ENCODE assay signal across 10 mouse cellular contexts in genomic region chr4:49251262-49251661, GRCm38 (mm10).
DNase-seq lines count a peak whose midpoint lies in the region; ATAC-seq and TF ChIP-seq lines count a peak whose summit lies in the region.
"Had no signal": no experiment of that assay in that cellular context is flagged by ENCODE, and none has a peak within 500 bp of the region (broad histone marks: within the 10 kb centered on the region; RNA-seq: fewer than 3 reads in every experiment).

No protein-coding gene starts in this region.

- H3K9me3 ChIP-seq in forebrain, embryonic 16.5 days (ENCODE audit: control insufficient read depth, low read length): no peaks in the 10 kb centered on the region
- no peaks in the 10 kb centered on the region for H3K9me3 ChIP-seq in forebrain, embryonic 11.5 days (ENCODE audit: control insufficient read depth, low read length)
- H3K9me3 ChIP-seq in liver, embryonic 14.5 days (ENCODE audit: control insufficient read depth, low read length): no peaks in the 10 kb centered on the region
- H3K9me3 ChIP-seq in neural tube, embryonic 14.5 days (ENCODE audit: control insufficient read depth, low read length): no peaks in the 10 kb centered on the region
- H3K9me3 ChIP-seq: heart, embryonic 12.5 days; limb, embryonic 13.5 days had no signal

- no peaks in the 10 kb centered on the region for H3K27me3 ChIP-seq in forebrain, embryonic 16.5 days (replicated peaks; ENCODE audit: control insufficient read depth, insufficient read depth, low read length)
- no peaks in the 10 kb centered on the region for H3K27me3 ChIP-seq in forebrain, embryonic 11.5 days (ENCODE audit: control insufficient read depth, insufficient read depth, low read length)
- H3K27me3 ChIP-seq in liver, embryonic 14.5 days (ENCODE audit: control insufficient read depth, insufficient read depth, low read length): no peaks in the 10 kb centered on the region
- no peaks in the 10 kb centered on the region for H3K27me3 ChIP-seq in neural tube, embryonic 14.5 days (ENCODE audit: control insufficient read depth, insufficient read depth, low read length)
- H3K27me3 ChIP-seq: heart, embryonic 12.5 days; limb, embryonic 13.5 days had no signal

- H3K4me2 ChIP-seq in forebrain, embryonic 16.5 days (ENCODE audit: low read length): no peak overlapping the region
- no peak overlapping the region for H3K4me2 ChIP-seq in forebrain, embryonic 11.5 days (ENCODE audit: low read depth, low read length, severe bottlenecking)
- no peak overlapping the region for H3K4me2 ChIP-seq in liver, embryonic 14.5 days (ENCODE audit: low read depth)
- H3K4me2 ChIP-seq in neural tube, embryonic 14.5 days (ENCODE audit: low read depth, low read length): no peak overlapping the region
- H3K4me2 ChIP-seq: heart, embryonic 12.5 days; limb, embryonic 13.5 days had no signal

- H3K36me3 ChIP-seq in forebrain, embryonic 16.5 days (ENCODE audit: control insufficient read depth, insufficient read depth): no peaks in the 10 kb centered on the region
- no peaks in the 10 kb centered on the region for H3K36me3 ChIP-seq in forebrain, embryonic 11.5 days (ENCODE audit: control insufficient read depth, insufficient read depth, low read length)
- no peaks in the 10 kb centered on the region for H3K36me3 ChIP-seq in liver, embryonic 14.5 days (replicated peaks; ENCODE audit: control insufficient read depth, insufficient read depth, low read depth)
- no peaks in the 10 kb centered on the region for H3K36me3 ChIP-seq in neural tube, embryonic 14.5 days (ENCODE audit: control insufficient read depth, insufficient read depth, low read length)
- H3K36me3 ChIP-seq: heart, embryonic 12.5 days; limb, embryonic 13.5 days had no signal

- H3K4me1 ChIP-seq in forebrain, embryonic 16.5 days (replicated peaks; ENCODE audit: control insufficient read depth, insufficient read depth, low read length): 0 out of 2 replicates have a peak, but pooled peaks cover 2% of the 10 kb centered on the region
- no peaks in the 10 kb centered on the region for H3K4me1 ChIP-seq in forebrain, embryonic 11.5 days (replicated peaks; ENCODE audit: control insufficient read depth, insufficient read depth, low read length)
- no peaks in the 10 kb centered on the region for H3K4me1 ChIP-seq in liver, embryonic 14.5 days (replicated peaks; ENCODE audit: control insufficient read depth in 2 of 2, insufficient read depth in 2 of 2, low read length in 1 of 2)
- peaks cover 5% of the 10 kb centered on the region; the same call in 1 of the 2 replicates for H3K4me1 ChIP-seq in neural tube, embryonic 14.5 days (ENCODE audit: control insufficient read depth, insufficient read depth, low read length)
- H3K4me1 ChIP-seq: heart, embryonic 12.5 days; limb, embryonic 13.5 days had no signal

- no peak for DNase-seq in forebrain, embryonic 11.5 days (ENCODE audit: low spot score)
- no peak for DNase-seq in liver, embryonic 14.5 days (ENCODE audit: low read depth in 3 of 3, low spot score in 3 of 3)
- no peak for DNase-seq in liver
- peak; percentile 60 for DNase-seq in embryo, embryonic 10.5 days (ENCODE audit: low spot score)
- no peak for DNase-seq in adrenal gland, adult 18-20 months (ENCODE audit: low spot score in 2 of 2)
- no peak for DNase-seq in adrenal gland, adult (ENCODE audit: inconsistent age in 2 of 2, low spot score in 1 of 2)

- WGBS in forebrain, embryonic 16.5 days: 9% methylated on average over 3 of the region's 3 CpGs
- WGBS in forebrain, embryonic 11.5 days: 7% methylated on average over 3 of the region's 3 CpGs
- 19% methylated on average over 3 of the region's 3 CpGs for WGBS in liver, embryonic 14.5 days (ENCODE audit: insufficient replicate concordance)
- 15% methylated on average over 3 of the region's 3 CpGs for WGBS in neural tube, embryonic 14.5 days

- peak; percentile 83 for ATAC-seq in forebrain, embryonic 16.5 days
- no peak for ATAC-seq in forebrain, embryonic 11.5 days (replicated peaks; ENCODE audit: low FRiP score)
- ATAC-seq in liver, embryonic 14.5 days (ENCODE audit: insufficient read depth): no peak
- ATAC-seq in neural tube, embryonic 14.5 days (ENCODE audit: low read depth): peak; percentile 61; the same call in 1 of the 2 replicates

- no peak overlapping the region for H3K4me3 ChIP-seq in forebrain, embryonic 16.5 days (replicated peaks; ENCODE audit: low read length)
- H3K4me3 ChIP-seq in forebrain, embryonic 11.5 days (ENCODE audit: low read depth, low read length): no peak overlapping the region
- H3K4me3 ChIP-seq in liver, embryonic 14.5 days (ENCODE audit: insufficient read depth in 1 of 2, low read depth in 2 of 2, low read length in 2 of 2): no peak overlapping the region
- no peak overlapping the region for H3K4me3 ChIP-seq in neural tube, embryonic 14.5 days (ENCODE audit: low read depth, low read length)
- H3K4me3 ChIP-seq: heart, embryonic 12.5 days; limb, embryonic 13.5 days had no signal

- no peak overlapping the region for H3K27ac ChIP-seq in forebrain, embryonic 16.5 days (ENCODE audit: low read length)
- H3K27ac ChIP-seq in forebrain, embryonic 11.5 days (ENCODE audit: low read depth, low read length): no peak overlapping the region
- no peak overlapping the region for H3K27ac ChIP-seq in liver, embryonic 14.5 days
- H3K27ac ChIP-seq in neural tube, embryonic 14.5 days (ENCODE audit: low read depth, low read length): no peak overlapping the region
- H3K27ac ChIP-seq: limb, embryonic 13.5 days had no signal

- no peak overlapping the region for H3K9ac ChIP-seq in forebrain, embryonic 16.5 days (replicated peaks; ENCODE audit: low read depth, low read length)
- H3K9ac ChIP-seq in forebrain, embryonic 11.5 days (ENCODE audit: low read length): no peak overlapping the region
- H3K9ac ChIP-seq in liver, embryonic 14.5 days (replicated peaks): no peak overlapping the region
- H3K9ac ChIP-seq in neural tube, embryonic 14.5 days (replicated peaks; ENCODE audit: low read depth, low read length): no peak overlapping the region
- H3K9ac ChIP-seq: heart, embryonic 12.5 days; limb, embryonic 13.5 days had no signal

- TF ChIP-seq CTCF in liver, embryonic 14.5 days (IDR thresholded peaks at IDR 0.05; ENCODE audit: low read depth): peak; percentile 10; the same call in 1 of the 2 replicates

- TF ChIP-seq EP300 in liver, embryonic 14.5 days (IDR thresholded peaks at IDR 0.05; ENCODE audit: low read depth): no peak

Comparison
In these comparisons a context has a peak if more than half of its experiments do, and no peak if none do; other contexts are left out.
1. ATAC-seq: peak in forebrain, embryonic 16.5 days (single experiment) and neural tube, embryonic 14.5 days (single experiment); none in forebrain, embryonic 11.5 days (single experiment) and liver, embryonic 14.5 days (single experiment).